Mouse (Mus musculus) kidney, postnatal 10 days (tissue): ENCODE results near the gene Arpp21.

Experiments
- DNase-seq: peaks from one replicate; pipeline ENCODE4 v3.0.0; 2021; ENCODE audit warnings: mixed read lengths

Arpp21 gene

DNA sequence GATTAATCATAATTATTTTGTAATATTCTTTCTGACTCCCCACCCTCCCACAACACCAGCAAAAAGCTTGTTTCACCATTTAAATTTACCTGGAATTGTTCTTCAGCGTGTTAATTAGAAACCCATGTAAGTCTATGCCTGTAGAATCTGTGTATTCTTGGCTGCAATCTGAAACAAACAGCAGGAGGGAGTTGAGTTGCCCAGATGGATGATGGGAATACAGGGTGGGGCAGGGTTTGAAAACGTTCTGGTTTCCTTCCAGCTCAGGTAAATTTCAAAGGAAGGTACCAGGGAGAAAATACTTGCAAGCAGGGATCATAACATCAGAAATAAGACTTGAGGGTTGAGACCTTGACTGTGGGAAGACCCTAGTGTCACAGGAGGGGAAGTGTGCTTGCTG, 58.2 kb downstream of the Arpp21 start:
- DNase-seq, result no peak

DNA sequence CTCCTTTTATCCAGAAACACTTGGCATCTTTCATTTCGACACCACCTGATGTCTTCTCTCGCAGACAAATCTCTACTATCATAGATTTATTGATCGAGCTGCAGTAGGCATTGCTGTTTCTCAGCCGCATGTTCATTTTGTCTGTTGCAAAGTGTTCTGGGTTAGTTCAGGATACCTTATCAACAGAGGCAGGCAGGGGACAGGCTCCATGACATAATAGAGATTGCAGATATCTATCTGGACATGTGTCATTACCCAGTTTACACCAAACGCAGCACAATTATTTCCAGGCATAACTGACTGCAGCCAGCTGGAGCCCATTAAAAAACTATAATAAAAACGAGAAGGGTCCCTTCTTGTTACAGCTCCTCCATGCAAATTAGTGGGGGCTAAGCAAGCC, 59.4 kb downstream of the Arpp21 start:
- no peak for DNase-seq

DNA sequence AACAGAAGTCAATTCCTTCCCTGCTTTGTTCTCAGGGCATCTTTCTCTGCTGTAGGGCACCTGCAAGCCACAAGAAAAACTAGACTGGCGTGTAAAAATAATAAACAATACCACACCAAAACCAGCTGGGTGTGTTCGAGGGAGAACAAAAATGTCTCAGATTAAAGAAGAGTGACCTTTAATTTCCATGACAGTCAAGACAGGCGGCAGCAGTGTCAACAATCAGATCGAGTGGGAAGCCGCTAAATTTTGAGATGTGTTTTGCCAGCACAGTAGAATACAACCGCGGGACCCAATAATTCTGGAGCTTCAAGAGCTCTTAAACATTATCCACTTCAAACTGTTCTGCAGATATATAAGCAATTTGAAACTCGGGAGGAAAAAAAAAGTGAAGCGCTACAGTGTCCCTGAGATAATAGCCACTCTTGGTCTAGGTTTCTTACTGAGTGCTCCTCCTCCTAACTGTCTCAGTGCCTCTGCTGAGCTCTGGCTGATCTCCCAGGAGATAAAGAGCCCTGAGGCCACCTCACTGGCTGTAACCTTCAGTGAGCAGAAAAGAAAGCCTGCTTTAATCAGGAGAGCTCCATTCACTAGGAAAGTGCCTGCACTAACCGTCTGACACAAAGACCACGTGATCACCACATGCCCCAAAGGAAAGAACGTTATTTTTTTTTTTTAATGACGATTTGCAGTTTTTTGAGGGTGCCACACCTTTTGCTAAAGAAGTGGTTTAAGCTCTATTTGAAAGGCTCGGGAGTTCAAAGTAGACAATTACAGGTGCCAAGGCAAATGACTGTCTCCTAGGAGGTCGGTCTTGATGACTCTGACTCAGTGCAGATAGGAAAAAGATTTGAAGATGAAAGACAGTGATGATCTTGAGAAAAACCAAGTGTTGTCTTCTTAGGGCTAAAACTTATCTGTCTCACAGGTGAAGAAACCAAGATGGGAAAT, 61.1 kb downstream of the Arpp21 start:
- no peak for DNase-seq

DNA sequence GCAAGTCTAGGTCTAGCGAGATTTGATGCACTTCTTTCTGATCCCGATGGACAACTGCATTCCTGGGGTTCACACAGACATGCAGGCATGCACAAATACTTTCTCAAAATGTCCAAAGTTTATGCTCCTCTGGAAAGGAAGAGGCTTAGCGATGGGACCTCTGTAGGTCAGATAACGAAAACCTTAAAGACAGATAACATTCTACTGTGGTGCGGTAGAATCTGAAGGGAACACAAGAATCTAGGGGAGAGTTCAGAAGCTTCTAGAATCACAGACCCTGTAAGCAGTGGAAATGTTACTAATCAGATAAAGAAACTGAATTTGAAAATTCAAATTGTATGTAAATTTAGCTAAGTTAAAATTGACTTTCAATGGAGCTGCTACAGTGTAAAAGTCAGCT, 62.0 kb downstream of the Arpp21 start:
- DNase-seq, result no peak

DNA sequence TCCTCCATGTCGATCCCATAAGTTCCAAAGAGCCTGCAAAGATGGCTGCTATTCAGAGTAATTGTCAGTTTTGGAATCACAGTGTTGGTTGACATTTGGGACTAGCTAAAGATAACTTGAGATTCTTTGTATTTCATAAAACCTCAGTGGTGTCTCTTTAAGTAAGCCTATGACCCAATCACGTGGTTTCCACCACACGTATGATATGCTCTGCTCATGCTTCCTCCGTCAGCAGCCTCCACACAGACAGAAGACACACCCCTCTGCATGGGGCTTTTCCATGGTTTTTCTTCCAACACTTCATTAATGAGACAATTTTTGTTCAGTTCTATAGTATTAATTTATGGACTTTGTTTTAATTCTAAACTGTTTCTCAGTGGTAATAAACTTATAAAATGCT, 71.1 kb downstream of the Arpp21 start:
- no peak for DNase-seq

DNA sequence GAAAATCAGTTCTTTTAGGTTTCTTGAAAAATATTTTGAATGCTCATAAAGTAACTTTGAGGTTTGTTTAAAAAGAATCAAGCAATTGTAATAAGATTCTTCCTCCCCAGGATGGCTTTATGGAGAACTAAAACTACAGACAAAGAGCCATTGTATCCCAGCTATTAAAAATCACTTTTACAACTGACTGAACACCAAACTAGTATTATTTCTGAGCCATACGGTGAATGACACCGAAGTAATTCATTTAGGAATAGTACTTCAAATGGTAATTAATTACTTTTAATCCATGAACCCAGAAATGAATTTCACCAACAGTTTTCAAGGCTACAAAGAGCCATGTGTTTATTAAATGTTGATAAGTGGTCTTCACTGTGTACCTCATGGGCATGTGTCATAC, 74.8 kb downstream of the Arpp21 start:
- DNase-seq, result no peak

DNA sequence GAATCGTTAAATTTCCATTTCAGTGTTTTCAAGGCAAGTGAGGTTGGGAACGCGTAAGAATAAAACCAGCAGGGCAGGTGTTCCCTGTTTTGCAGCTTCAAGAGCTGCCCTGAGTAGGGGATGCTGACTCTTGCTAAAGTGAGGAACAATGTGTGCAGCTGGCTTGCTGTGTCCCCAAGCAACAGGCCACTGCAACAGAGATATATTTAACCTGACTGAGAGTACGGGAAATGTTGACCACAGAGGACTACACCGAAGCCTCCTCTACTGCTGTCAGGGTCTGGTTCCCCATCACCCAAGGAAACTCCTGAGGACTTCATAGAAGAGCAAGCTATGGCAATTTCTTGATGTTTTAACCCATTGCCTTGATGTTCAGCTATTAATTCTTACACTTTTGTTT, 81.8 kb downstream of the Arpp21 start:
- no peak for DNase-seq

DNA sequence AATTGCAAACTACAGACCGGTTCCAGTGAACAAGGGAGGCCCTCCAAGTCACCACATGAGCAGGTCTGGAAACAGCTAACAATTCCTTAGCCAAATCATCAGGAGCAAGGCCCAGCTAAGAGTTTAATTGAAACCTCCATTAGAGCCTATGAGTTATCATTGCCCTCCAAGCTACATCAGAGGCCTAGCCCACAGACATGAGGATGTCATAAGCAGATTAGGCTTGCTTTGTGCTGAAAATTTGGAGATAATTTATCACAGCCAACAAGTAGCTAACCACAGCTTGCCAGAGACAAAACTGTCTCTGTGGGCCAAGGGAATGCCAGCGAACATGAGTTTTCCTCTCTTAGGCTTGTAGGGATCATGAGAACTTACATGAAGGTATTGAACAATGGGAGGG, 83.0 kb downstream of the Arpp21 start:
- no peak for DNase-seq

DNA sequence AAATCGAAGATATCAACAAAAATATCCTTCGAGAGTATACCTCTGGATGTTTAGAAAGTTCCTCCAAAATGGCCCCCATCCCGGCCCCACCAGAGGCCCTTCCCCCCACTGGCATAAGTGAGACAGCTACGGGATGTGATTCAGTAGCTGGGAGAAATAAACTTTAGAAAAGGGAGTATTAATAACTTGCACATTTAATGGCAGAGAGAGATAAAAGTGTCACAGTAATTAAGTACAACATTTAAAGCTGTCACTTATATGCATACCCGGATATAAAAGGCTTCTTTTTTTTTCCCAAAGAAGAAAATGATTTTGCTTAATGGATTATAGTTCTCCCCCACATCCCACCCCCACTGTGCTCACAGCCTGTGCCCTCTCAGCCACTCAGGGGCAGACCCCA, 84.6 kb downstream of the Arpp21 start:
- no peak for DNase-seq

DNA sequence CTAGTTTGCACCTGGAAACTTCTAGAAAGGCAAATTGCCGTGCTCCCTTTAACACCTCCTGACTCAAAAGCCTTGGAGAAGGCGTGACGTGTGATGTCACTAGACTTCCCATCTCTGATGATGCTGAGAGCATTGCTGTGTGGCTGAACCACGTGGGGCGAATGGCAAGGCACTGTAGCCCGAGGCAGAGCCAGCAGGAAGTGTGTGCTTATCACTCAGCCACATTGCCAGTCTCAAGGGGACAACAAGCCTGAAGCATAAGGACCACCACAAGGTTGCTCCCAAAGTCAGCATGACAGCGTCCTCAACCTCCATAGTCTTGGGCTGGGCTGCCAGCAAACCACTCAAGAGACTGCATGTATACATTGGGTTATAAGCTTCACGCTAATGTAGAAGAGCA, 95.1 kb downstream of the Arpp21 start:
- no peak for DNase-seq

DNA sequence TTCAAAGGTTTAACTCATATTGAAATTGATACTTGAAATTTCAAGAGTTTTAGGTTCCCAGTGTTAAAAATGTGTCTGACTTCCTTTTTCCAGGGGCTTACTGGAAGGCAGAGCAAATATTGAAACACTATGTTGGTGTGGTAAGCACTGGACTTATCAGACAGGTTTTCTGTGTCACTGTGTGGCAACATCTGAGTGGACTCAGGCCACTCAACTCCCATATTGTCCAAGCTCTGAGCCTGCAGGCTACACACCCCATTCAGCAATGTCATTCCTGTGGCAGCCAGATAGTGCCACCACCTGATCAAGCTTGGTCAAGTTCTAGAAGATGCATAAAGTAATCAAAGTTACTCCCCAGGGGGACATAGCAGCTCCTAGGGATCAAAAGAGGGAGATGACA, 97.9 kb downstream of the Arpp21 start:
- DNase-seq, result no peak

DNA sequence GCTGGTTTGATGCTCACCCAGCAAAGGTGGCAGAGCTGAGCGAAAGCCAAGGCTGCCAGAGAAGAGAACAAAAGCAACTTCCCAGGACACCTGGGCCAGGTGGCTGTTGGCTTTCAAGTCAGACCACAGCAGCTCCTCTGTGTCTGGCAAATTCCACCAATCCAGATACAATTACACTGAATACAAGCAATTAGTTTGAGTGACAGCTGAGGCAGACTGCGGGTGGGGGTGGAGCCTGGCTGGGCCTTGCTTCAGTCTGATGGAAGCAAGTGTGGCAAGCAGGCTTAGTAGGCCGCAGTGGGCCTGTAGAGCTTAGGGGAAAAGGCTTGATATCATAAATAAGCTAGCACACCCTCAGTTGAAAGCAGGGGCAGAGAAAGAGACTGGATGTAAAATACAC, 104.9 kb downstream of the Arpp21 start:
- DNase-seq, result no peak

DNA sequence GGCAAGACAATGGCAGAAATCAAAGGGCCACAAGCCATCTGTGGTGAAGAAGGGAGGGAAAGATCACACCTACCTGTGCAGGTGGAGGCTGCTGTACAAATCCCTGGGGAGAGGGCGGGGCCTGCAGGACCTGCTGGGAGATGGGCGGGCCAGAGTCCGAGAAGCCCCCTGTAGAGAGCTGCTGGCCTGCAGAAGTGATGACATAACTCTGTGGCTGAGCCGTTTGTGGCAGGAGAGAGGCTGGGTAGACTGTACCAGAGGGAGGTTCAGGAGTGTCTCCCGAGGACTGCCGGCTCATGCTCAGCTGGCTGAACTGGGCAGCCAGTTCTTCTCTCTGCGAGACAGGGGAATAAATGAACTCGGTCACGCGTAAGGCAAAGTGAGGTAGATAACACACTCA, 111.1 kb downstream of the Arpp21 start:
- DNase-seq, result no peak

DNA sequence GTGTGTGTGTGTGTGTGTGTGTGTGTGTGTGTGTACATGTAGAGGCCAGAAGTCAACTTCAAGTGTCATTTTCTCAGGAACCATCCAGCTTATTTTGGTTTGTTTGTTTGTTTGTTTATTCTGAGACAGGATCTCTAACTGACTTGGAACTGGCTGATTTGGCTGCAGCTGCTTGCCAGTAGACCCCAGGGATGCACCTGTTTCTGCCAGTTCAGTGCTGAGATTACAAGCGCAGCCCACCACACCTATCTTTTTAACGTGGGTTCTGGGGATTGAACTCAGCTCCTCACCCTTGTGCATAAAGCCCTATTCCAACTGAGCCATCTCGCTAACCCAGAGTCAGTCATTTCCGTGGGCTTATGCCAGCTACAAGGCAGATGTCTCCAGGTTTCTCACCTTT, 111.6 kb downstream of the Arpp21 start:
- DNase-seq, result no peak

DNA sequence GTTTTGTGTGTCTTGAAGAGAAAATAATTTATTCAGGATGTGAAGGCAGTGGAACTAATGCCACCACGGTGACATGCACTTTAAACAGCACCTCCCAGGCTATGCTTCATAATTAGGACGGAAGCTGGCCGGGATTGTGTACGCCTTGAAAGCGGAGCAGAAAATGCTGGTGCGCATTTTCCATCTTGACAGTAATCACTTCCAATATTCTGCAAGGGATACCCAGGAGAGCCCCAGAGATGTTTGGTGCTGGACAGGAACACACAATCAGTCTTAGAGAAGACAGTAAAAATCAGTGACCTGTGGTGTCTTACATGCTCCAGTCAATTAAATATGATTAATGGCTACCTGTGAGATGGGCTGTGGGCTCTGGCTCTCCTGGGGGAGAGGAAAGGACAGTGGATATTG, 112.3 kb downstream of the Arpp21 start:
- DNase-seq, result no peak

DNA sequence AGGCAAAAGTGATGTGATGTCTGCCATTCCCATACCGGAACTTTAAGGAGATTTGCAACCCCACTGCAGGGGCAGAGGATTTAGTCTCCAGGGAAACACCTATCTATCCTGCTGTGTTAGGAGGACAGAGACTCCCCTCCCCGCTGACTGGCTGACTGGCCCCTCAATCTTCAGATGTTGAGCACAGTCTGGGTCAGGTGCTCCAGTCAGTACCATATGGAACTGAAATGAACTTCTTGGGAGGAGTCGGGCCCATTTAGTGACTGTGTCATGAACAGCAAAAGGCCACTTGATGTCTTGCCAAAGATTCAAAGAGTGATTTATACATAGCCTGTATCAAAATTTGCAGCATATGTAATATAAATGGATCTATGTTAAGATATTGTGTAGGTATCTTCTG, 116.2 kb downstream of the Arpp21 start:
- no peak for DNase-seq

DNA sequence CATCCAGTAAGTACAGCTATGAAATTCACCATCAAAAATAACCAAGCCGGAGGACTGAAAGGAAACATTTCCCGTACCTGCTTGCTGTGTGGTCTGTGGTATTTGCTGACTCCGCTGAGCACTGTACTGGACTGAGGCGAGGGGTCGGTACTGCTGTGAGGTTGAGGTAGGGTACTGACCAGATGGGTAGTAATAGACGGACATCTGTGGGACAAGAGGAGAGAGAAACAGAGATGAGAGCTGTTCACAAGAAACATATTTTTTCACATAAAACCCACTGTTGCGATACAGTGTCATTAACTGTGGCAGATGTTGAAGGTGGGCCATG, 116.7 kb downstream of the Arpp21 start:
- no peak for DNase-seq

DNA sequence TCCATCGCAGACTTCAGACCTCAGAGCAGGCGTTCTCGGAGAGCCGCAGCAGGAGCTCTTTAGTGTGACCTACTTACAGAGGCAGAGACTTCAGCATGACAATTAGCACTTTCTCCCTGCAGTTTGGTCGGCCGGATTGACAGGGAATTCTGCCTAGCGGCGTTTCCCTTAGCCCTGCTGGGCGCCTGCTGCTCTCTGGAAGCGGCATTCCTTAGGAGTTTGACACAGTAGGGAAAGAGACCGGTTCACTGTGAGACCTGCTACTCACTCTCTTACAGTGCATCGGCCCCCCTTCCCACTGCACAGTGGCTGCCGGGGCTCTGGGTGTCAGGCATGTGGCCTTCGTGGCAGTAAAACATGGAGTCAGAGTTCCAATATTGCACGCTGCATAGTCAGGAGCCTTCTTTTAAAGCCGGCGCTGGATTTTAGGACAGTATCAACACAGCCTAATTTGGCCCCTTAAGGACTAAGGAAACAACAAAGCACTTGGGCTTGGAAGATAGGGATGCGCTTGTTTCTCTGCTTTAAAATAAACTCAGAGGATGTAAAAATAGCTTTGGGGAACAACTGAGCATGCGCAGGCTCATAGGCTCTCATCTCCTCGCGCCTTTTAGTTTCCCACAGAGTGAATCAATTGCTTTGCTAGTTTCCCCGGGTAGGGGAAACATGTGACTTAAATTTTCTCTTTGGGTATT, 117.2 kb downstream of the Arpp21 start:
- DNase-seq, result peak; percentile 19

DNA sequence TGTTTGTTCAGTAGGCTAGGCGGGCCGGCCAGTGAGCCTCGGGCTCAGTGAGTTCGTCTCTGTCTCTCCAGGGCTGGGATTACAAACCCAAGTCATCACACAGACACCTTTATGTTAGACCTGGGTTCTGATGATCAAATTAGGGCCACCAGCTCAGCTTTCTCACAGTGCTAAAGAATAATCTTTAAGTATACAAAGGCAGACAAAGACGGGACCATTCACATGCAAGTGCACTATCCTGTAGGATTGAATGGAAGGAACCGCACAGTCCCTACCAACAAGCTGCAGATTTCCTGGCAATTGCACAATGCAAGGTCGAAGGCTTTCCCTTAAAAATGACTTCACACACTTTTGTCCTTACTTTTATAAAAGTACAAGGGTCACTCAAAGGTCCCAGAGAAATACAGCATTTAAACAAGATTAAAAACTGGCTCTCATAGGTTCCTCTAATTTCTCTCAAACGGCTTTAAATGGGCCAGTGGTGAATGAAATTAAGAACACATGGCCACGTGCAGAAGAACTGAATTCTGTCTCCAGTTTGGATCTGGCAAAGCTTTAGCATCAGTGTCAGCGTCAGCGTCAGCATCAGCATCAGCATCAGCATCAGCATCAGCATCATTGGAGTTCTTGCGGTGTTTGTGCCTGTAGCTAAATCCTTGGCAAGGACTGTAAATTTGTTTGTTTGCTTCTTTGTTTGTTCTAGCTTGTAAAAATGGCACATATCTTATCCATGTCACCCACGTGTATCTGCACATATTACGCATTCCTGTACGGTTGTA, 117.9 kb downstream of the Arpp21 start:
- DNase-seq, result no peak

DNA sequence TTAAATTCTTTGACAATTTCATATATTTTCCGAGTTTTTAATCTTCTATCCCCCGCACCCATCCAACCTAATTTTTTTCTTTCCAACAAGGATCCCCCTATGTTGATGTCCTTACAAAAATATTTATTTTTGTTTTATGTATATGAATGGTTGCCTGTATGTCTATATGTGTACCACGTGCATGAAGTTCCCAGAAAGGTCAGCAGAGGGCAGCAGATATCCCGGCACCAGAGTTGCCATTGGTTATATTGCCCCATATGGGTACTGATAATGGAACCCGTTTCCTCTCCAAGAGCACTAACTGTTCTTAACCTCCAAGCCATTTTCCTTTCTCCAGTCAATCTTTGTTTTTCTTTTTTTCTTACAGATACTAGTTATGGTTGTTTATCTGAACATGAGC, 124.1 kb downstream of the Arpp21 start:
- no peak for DNase-seq

DNA sequence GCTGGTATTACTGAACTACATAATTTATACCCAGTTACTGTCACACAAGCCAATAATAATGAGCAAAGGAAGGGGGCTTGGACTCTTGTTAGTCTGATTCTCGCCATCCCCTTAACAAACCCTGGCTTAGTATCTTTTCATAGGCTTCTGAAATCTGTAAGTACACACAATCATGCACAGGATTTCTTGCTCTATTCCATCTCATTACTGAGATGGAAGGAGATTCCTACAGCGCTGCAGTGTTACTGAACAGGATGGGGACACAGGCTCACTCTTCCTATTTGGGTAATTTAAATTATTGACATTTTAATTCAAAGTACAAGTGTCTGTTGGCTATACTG, 132.9 kb downstream of the Arpp21 start:
- no peak for DNase-seq

DNA sequence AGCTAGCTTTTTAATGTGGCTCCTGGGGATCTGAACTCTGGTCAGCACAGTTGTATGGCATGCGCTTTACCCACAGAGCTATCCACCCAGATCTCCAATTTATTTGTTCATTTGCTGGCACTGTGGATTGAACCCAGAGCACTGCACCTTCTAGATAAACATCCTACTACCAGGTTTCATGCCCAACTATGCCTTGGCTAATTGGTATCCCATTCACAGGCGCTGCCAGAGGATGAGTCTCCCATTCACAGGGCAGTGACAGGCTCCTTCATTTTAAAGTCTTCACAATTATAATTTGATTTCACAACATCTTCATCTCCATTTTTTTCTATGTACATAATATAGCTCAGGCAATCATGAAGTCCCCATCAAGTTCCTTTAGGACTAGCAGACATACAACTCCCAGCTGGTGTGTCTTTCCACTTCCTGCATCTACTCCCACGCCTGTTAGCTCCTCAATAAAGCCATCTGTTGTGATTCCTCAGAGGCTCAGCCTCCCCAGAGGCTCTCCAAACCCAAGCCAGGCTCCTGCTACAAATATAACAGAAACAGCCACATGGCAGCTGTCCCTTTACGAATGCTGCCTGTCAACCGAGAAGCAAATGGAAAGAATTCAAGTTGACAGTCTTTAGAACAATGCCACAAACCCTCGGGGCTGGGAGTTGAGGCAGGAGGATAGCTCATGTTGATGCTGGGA, 133.4 kb downstream of the Arpp21 start:
- peak; percentile 22 for DNase-seq
